Mouse (Mus musculus): ENCODE data around the gene Pcdh15. TPM values are rescaled to one million over a fixed set of nuclear protein-coding genes. Genes with fewer than 3 reads are reported as not detected.

Pcdh15 gene
- polyA plus RNA-seq, 1 experiment: 14.9 TPM

- TF ChIP-seq POLR2A (IDR thresholded peaks at IDR 0.05; ENCODE audit: extremely low read depth, insufficient read depth, low read length): no peak
- no peak for TF ChIP-seq CTCF (IDR thresholded peaks at IDR 0.05; ENCODE audit: extremely low read depth, insufficient read depth, low read length)
- peaks cover 1% of the 10 kb centered on the region; the same call in 1 of the 2 replicates for H3K4me1 ChIP-seq (ENCODE audit: control insufficient read depth, insufficient read depth, low read length)
- no peak overlapping the region for H3K4me3 ChIP-seq (ENCODE audit: insufficient read depth, low read length)
- H3K27ac ChIP-seq (ENCODE audit: insufficient read depth, low read length): no peak overlapping the region
Observed at GRCm38 (mm10) chr10:74270894-74271293, 1171.8 kb downstream of the Pcdh15 start.

- H3K4me3 ChIP-seq (ENCODE audit: insufficient read depth, low read length): no peak overlapping the region
- TF ChIP-seq POLR2A (IDR thresholded peaks at IDR 0.05; ENCODE audit: extremely low read depth, insufficient read depth, low read length): no peak
- TF ChIP-seq CTCF (IDR thresholded peaks at IDR 0.05; ENCODE audit: extremely low read depth, insufficient read depth, low read length): no peak
- no peak overlapping the region for H3K27ac ChIP-seq (ENCODE audit: insufficient read depth, low read length)
- no peaks in the 10 kb centered on the region for H3K4me1 ChIP-seq (ENCODE audit: control insufficient read depth, insufficient read depth, low read length)
Observed at GRCm38 (mm10) chr10:74304120-74304519, 1205.0 kb downstream of the Pcdh15 start.

- TF ChIP-seq CTCF (IDR thresholded peaks at IDR 0.05; ENCODE audit: extremely low read depth, insufficient read depth, low read length) (no peak), POLR2A (IDR thresholded peaks at IDR 0.05; ENCODE audit: extremely low read depth, insufficient read depth, low read length) (no peak)
- Histone ChIP-seq H3K27ac (ENCODE audit: insufficient read depth, low read length) (no peak overlapping the region), H3K4me3 (ENCODE audit: insufficient read depth, low read length) (no peak overlapping the region), H3K4me1 (ENCODE audit: control insufficient read depth, insufficient read depth, low read length) (no peaks in the 10 kb centered on the region)
Observed at GRCm38 (mm10) chr10:74305439-74306158, 1206.5 kb downstream of the Pcdh15 start.

DNA sequence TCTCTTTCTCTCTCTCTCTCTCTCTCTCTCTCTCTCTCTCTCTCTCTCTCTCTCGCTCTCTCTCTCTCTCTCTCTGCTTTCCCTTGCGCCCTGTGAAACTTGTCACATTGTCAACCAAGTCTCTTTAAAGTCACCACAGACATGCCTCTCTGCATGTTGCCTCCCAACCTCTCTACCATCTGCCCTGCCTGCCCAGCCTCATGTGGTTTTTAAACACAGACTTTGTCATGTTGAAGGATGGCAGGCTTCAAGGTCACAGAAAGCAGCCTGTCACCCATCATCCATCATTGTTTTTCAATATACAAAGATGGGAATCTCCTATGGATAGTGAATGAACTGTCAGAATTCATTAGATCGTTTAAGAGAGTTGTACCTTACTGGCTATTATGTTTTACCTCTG, 1207.9 kb downstream of the Pcdh15 start:
- TF ChIP-seq CTCF (IDR thresholded peaks at IDR 0.05; ENCODE audit: extremely low read depth, insufficient read depth, low read length) (no peak), POLR2A (IDR thresholded peaks at IDR 0.05; ENCODE audit: extremely low read depth, insufficient read depth, low read length) (no peak)
- Histone ChIP-seq H3K4me1 (ENCODE audit: control insufficient read depth, insufficient read depth, low read length) (no peaks in the 10 kb centered on the region), H3K4me3 (ENCODE audit: insufficient read depth, low read length) (no peak overlapping the region)

DNA sequence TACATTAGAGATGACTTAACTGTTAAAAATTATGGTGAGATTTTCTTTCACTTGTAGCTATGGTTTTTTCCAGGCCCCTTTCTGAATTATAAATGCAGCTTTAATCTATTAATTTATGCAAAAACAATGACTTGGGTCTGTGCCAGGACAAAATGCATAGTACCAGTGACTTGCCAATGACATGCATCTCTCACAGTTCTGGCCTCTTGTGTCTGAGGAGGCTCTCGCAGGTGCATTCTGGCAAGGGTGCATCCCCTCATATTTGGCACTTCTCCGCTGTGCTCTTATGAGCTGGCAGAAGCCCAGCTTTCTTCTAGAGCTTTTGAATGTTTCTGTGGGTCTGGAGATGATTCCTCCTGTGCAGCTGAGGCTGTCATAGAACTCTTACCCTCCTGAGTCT, 1216.9 kb downstream of the Pcdh15 start:
- H3K4me3 ChIP-seq (ENCODE audit: insufficient read depth, low read length): no peak overlapping the region
- H3K27ac ChIP-seq (ENCODE audit: insufficient read depth, low read length): no peak overlapping the region
- H3K4me1 ChIP-seq (ENCODE audit: control insufficient read depth, insufficient read depth, low read length): no peaks in the 10 kb centered on the region
- TF ChIP-seq POLR2A (IDR thresholded peaks at IDR 0.05; ENCODE audit: extremely low read depth, insufficient read depth, low read length): no peak
- TF ChIP-seq CTCF (IDR thresholded peaks at IDR 0.05; ENCODE audit: extremely low read depth, insufficient read depth, low read length): no peak

More for the DNA sequence above, 1207.9 kb downstream of the Pcdh15 start:
- H3K27ac ChIP-seq (ENCODE audit: insufficient read depth, low read length): no peak overlapping the region

DNA sequence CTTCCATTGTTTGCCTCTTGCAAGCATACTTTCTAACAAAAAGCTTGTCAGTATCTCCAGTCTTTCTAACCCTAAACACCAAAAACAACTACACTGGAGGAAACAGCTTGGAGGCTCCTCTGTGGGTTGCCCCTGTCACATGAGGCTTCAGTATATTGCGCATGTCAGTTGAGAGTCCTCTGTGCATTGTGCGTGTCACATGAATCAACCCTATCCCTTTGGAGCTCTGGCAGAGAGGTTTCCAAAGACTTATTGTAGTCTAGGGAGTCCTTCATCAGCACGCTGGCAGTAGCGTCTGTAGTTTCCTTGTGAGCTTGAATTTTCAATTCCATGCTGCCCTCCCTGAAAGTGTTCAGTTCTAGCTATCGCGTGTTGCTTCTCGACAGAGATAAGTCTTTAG, 1236.3 kb downstream of the Pcdh15 start:
- no peaks in the 10 kb centered on the region for H3K4me1 ChIP-seq (ENCODE audit: control insufficient read depth, insufficient read depth, low read length)
- no peak overlapping the region for H3K27ac ChIP-seq (ENCODE audit: insufficient read depth, low read length)
- H3K4me3 ChIP-seq (ENCODE audit: insufficient read depth, low read length): no peak overlapping the region
- TF ChIP-seq CTCF (IDR thresholded peaks at IDR 0.05; ENCODE audit: extremely low read depth, insufficient read depth, low read length) (no peak), POLR2A (IDR thresholded peaks at IDR 0.05; ENCODE audit: extremely low read depth, insufficient read depth, low read length) (no peak)

- TF ChIP-seq CTCF (IDR thresholded peaks at IDR 0.05; ENCODE audit: extremely low read depth, insufficient read depth, low read length): no peak
- H3K4me3 ChIP-seq (ENCODE audit: insufficient read depth, low read length): no peak overlapping the region
- no peaks in the 10 kb centered on the region for H3K4me1 ChIP-seq (ENCODE audit: control insufficient read depth, insufficient read depth, low read length)
- no peak overlapping the region for H3K27ac ChIP-seq (ENCODE audit: insufficient read depth, low read length)
Observed at GRCm38 (mm10) chr10:74339247-74340160, 1240.4 kb downstream of the Pcdh15 start.

DNA sequence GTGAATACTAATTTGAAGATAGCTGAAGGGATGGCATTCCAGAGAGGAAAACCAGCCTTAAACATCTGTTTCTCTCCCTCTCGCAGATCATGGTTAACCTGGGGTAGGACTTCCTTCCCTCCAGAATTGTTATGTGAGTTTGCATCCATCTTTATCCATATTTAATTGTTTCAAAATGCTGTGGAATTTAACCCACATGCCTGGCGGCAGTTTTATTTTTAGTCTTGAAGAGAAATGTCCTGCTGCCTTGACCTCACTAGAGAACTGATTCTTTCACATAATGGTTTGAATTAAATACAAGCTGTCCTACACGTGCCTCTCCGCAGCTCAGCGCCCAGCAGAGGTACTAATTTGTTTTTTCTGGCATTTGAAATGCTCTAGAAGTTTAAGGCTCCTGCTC, 1260.4 kb downstream of the Pcdh15 start:
- Histone ChIP-seq H3K4me1 (ENCODE audit: control insufficient read depth, insufficient read depth, low read length) (no peaks in the 10 kb centered on the region), H3K27ac (ENCODE audit: insufficient read depth, low read length) (no peak overlapping the region), H3K4me3 (ENCODE audit: insufficient read depth, low read length) (no peak overlapping the region)
- TF ChIP-seq POLR2A (IDR thresholded peaks at IDR 0.05; ENCODE audit: extremely low read depth, insufficient read depth, low read length) (no peak), CTCF (IDR thresholded peaks at IDR 0.05; ENCODE audit: extremely low read depth, insufficient read depth, low read length) (no peak)

DNA sequence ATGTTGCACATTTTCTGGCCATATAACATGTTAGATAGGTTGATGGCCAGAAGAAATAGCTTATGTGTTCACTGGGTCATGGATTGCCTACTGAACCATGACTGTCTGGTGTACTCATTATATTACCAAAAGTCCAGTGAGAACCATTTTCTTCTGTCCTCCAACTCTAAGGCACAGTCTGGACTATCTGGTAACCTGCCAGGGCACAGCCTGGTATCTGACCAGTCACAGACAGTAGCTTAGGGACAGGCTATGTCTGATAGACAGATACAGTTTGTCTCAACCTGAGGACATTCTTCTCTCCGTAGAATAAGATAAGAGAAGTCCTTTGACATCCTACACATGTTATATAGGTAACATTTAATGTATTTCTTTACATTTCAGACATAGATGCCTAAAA, 1279.6 kb downstream of the Pcdh15 start:
- no peak overlapping the region for H3K4me3 ChIP-seq (ENCODE audit: insufficient read depth, low read length)
- H3K27ac ChIP-seq (ENCODE audit: insufficient read depth, low read length): no peak overlapping the region
- H3K4me1 ChIP-seq (ENCODE audit: control insufficient read depth, insufficient read depth, low read length): no peaks in the 10 kb centered on the region
- no peak for TF ChIP-seq POLR2A (IDR thresholded peaks at IDR 0.05; ENCODE audit: extremely low read depth, insufficient read depth, low read length)
- TF ChIP-seq CTCF (IDR thresholded peaks at IDR 0.05; ENCODE audit: extremely low read depth, insufficient read depth, low read length): no peak
